Mouse (Mus musculus): ENCODE results near the gene Plin2.
A peak's percentile ranks its signal among the peaks of the same experiment; 100 is the strongest.
"Not testable (repeated sequence)": the region's sequence is repeated elsewhere in the genome, so short reads cannot be mapped to it uniquely, and the experiment has no call there.

Plin2 gene

GRCm38 (mm10) chr4:86625463-86625862 is 44.4 kb downstream of the Plin2 start:
- no peak for DNase-seq

- not testable (repeated sequence) for DNase-seq
These were observed 47.3 kb downstream of the Plin2 start for GRCm38 (mm10) chr4:86622532-86622931.

GRCm38 (mm10) chr4:86622116-86622515 is 47.7 kb downstream of the Plin2 start:
- no peak for DNase-seq

GRCm38 (mm10) chr4:86620506-86620905 is 49.4 kb downstream of the Plin2 start:
- DNase-seq = no peak

GRCm38 (mm10) chr4:86612289-86612620 is 57.6 kb downstream of the Plin2 start:
- no peak for DNase-seq

GRCm38 (mm10) chr4:86611524-86612288 is 58.2 kb downstream of the Plin2 start, which contains the start of gene Haus6:
Haus6 (minus strand) TSS chr4:86612055.
- peak; percentile 90 for DNase-seq
